Mouse (Mus musculus): Measurements from ENCODE around the gene Gm11562. TPM values are rescaled to one million over a fixed set of nuclear protein-coding genes. Genes with fewer than 3 reads are reported as not detected.
"Not testable (repeated sequence)": the region's sequence is repeated elsewhere in the genome, so short reads cannot be mapped to it uniquely, and the experiment has no call there.

Gene Gm11562
- not detected in 2 replicates for polyA plus RNA-seq (2012; rRNA removed)

- no peak for TF ChIP-seq POLR2A (IDR thresholded peaks at IDR 0.05; ENCODE audit: low read depth, low read length)
- no peak for TF ChIP-seq CTCF (conservative IDR thresholded peaks at IDR 0.05; ENCODE audit: insufficient read depth, insufficient read length, low read depth, low read length)
- no peak for DNase-seq
- Histone ChIP-seq H3K4me3 (ENCODE audit: insufficient read depth, low read depth, low read length) (no peak within 1 kb of the TSS), H3K36me3 (ENCODE audit: control insufficient read depth, insufficient read depth, low read length) (no peaks in the 10 kb centered on the region), H3K4me1 (ENCODE audit: control insufficient read depth, insufficient read depth, low read length) (no peaks in the 10 kb centered on the region), H3K27ac (ENCODE audit: insufficient read depth, low read depth, low read length) (no peak within 1 kb of the TSS), H3K27me3 (replicated peaks; ENCODE audit: control insufficient read depth, insufficient read depth, low read length) (no peaks in the 10 kb centered on the region)
- 68% methylated on average over 2 of the region's 2 CpGs for WGBS
Observed at GRCm38 (mm10) chr11:99620335-99620734, at the start of gene Gm11562. Gene Gm11562, minus strand, starts transcription at chr11:99620435.

DNA sequence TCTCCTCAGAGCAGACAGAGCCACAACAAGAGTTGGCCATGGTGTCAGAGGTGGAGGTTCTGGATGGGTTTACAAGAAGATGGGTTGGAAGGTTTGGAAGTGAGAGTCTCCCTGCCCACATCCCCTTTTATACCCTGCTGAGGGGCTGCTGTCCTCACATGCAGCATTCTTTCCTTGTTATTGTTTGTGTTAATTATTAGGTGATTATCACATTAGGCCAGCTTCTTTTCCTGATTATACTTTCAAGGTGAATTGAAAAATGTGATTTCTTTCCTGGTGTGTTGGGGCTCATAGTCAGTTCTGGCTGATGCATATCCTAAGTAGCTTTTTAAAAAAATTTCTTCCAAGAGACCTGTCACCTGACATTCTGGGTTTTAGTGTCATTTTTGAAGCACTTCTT is 45.6 kb upstream of the Gm11562 start, which contains the start of gene Krtap4-6:
Gene Krtap4-6 (minus strand): TSS at position 101 of the 400 bp plus-strand sequence.
- Histone ChIP-seq H3K27me3 (replicated peaks; ENCODE audit: control insufficient read depth, insufficient read depth, low read length) (no peaks in the 10 kb centered on the region), H3K27ac (ENCODE audit: insufficient read depth, low read depth, low read length) (no peak within 1 kb of the TSS), H3K4me3 (ENCODE audit: insufficient read depth, low read depth, low read length) (no peak within 1 kb of the TSS), H3K36me3 (ENCODE audit: control insufficient read depth, insufficient read depth, low read length) (no peaks in the 10 kb centered on the region), H3K4me1 (ENCODE audit: control insufficient read depth, insufficient read depth, low read length) (no peaks in the 10 kb centered on the region)
- no peak for DNase-seq
- no peak for TF ChIP-seq POLR2A (IDR thresholded peaks at IDR 0.05; ENCODE audit: low read depth, low read length)
- no peak for TF ChIP-seq CTCF (conservative IDR thresholded peaks at IDR 0.05; ENCODE audit: insufficient read depth, insufficient read length, low read depth, low read length)

GRCm38 (mm10) chr11:99662802-99663201 is 42.6 kb upstream of the Gm11562 start:
- Histone ChIP-seq H3K4me3 (ENCODE audit: insufficient read depth, low read depth, low read length) (no peak overlapping the region), H3K36me3 (ENCODE audit: control insufficient read depth, insufficient read depth, low read length) (no peaks in the 10 kb centered on the region), H3K27ac (ENCODE audit: insufficient read depth, low read depth, low read length) (no peak overlapping the region), H3K27me3 (replicated peaks; ENCODE audit: control insufficient read depth, insufficient read depth, low read length) (no peaks in the 10 kb centered on the region), H3K4me1 (ENCODE audit: control insufficient read depth, insufficient read depth, low read length) (no peaks in the 10 kb centered on the region)
- DNase-seq = no peak
- 84% methylated on average over 10 of the region's 10 CpGs for WGBS
- TF ChIP-seq CTCF (conservative IDR thresholded peaks at IDR 0.05; ENCODE audit: insufficient read depth, insufficient read length, low read depth, low read length) = no peak
- TF ChIP-seq POLR2A (IDR thresholded peaks at IDR 0.05; ENCODE audit: low read depth, low read length) = no peak

DNA sequence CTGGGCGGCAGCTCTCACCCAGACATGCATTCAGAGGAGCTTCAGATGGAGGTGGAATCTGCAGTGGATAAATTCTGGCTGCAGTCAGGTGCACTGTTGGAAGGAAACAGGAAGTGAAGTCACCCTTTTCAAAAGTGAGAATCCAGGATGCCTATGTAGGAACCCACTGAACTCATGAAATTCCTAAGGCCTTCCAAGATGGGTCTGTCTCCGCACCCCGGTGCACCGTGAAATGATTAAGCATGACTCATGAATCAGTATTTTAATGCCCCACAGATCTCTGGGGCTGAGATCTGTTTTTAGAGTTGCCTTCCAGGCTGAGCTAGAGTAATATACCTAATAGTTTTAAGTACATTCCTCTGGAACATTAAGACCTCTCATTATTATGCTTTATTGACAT is 39.0 kb upstream of the Gm11562 start:
- H3K36me3 ChIP-seq (ENCODE audit: control insufficient read depth, insufficient read depth, low read length) = no peaks in the 10 kb centered on the region
- no peaks in the 10 kb centered on the region for H3K27me3 ChIP-seq (replicated peaks; ENCODE audit: control insufficient read depth, insufficient read depth, low read length)
- WGBS = 71% methylated on average over 4 of the region's 4 CpGs
- no peak for DNase-seq
- no peak overlapping the region for H3K27ac ChIP-seq (ENCODE audit: insufficient read depth, low read depth, low read length)
- no peak overlapping the region for H3K4me3 ChIP-seq (ENCODE audit: insufficient read depth, low read depth, low read length)
- no peak for TF ChIP-seq CTCF (conservative IDR thresholded peaks at IDR 0.05; ENCODE audit: insufficient read depth, insufficient read length, low read depth, low read length)
- H3K4me1 ChIP-seq (ENCODE audit: control insufficient read depth, insufficient read depth, low read length) = no peaks in the 10 kb centered on the region

GRCm38 (mm10) chr11:99658467-99659010 is 38.3 kb upstream of the Gm11562 start, which contains the start of gene Gm11563:
Gene Gm11563, minus strand, starts transcription at chr11:99658960.
- H3K4me1 ChIP-seq (ENCODE audit: control insufficient read depth, insufficient read depth, low read length); DNase-seq; H3K27ac ChIP-seq (ENCODE audit: insufficient read depth, low read depth, low read length); H3K36me3 ChIP-seq (ENCODE audit: control insufficient read depth, insufficient read depth, low read length); H3K27me3 ChIP-seq (replicated peaks; ENCODE audit: control insufficient read depth, insufficient read depth, low read length); H3K4me3 ChIP-seq (ENCODE audit: insufficient read depth, low read depth, low read length): not testable (repeated sequence)
- 56% methylated on average over 10 of the region's 10 CpGs for WGBS

DNA sequence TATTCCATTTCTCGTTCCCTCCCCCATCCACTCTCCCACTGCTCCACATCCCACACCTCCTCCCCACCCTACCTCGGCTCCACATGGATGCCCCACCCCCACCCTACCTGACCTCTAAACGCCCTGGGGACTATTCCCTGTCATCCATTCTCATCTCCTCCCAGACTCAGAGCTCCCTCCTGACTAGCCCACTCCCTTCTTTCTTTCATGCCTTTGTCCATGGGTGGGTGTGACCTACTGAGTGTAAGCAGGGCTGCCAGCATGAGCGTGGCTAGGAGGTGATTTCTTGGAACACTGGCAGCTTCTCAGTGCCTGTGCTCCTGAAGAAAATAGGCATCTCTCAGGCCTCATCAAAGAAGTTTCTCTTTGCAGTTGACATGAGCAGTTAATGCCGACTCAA is 36.8 kb upstream of the Gm11562 start:
- Histone ChIP-seq H3K4me3 (ENCODE audit: insufficient read depth, low read depth, low read length) (no peak overlapping the region), H3K27me3 (replicated peaks; ENCODE audit: control insufficient read depth, insufficient read depth, low read length) (no peaks in the 10 kb centered on the region), H3K36me3 (ENCODE audit: control insufficient read depth, insufficient read depth, low read length) (no peaks in the 10 kb centered on the region), H3K4me1 (ENCODE audit: control insufficient read depth, insufficient read depth, low read length) (no peaks in the 10 kb centered on the region), H3K27ac (ENCODE audit: insufficient read depth, low read depth, low read length) (no peak overlapping the region)
- WGBS = 47% methylated on average over 5 of the region's 5 CpGs
- no peak for DNase-seq
- no peak for TF ChIP-seq POLR2A (IDR thresholded peaks at IDR 0.05; ENCODE audit: low read depth, low read length)
- no peak for TF ChIP-seq CTCF (conservative IDR thresholded peaks at IDR 0.05; ENCODE audit: insufficient read depth, insufficient read length, low read depth, low read length)

DNA sequence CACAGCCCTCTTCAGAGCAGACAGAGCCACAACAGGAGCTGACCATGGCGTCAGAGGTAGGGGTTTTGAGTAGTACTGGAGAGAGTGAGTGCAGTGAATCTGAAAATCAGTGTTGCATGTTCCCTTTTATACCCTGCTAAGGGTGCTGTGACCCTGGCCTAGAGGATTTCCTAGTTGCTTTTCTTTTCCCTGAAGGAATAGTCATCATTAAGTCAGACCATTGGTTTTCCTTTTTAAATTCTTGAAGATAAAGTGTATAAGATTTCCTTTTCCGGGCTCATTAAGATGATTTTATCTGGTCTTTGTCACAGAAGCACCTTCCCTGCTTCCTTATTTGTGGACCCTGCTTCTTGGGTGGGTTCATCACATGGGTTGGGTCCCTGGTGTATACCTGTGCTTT is 29.9 kb upstream of the Gm11562 start, which contains the start of gene Gm11555:
Gene Gm11555 (minus strand): TSS at position 101 of the 400 bp plus-strand sequence.
- Histone ChIP-seq H3K4me3 (ENCODE audit: insufficient read depth, low read depth, low read length) (no peak within 1 kb of the TSS), H3K36me3 (ENCODE audit: control insufficient read depth, insufficient read depth, low read length) (no peaks in the 10 kb centered on the region), H3K4me1 (ENCODE audit: control insufficient read depth, insufficient read depth, low read length) (no peaks in the 10 kb centered on the region), H3K27ac (ENCODE audit: insufficient read depth, low read depth, low read length) (no peak within 1 kb of the TSS), H3K27me3 (replicated peaks; ENCODE audit: control insufficient read depth, insufficient read depth, low read length) (no peaks in the 10 kb centered on the region)
- WGBS = 78% methylated on average over 2 of the region's 2 CpGs
- TF ChIP-seq CTCF (conservative IDR thresholded peaks at IDR 0.05; ENCODE audit: insufficient read depth, insufficient read length, low read depth, low read length) = no peak
- TF ChIP-seq POLR2A (IDR thresholded peaks at IDR 0.05; ENCODE audit: low read depth, low read length) = no peak
- DNase-seq = no peak

Measured in kidney, adult 2 months (tissue).